10 mouse cellular contexts compared by ENCODE assay signal in the genomic region with DNA sequence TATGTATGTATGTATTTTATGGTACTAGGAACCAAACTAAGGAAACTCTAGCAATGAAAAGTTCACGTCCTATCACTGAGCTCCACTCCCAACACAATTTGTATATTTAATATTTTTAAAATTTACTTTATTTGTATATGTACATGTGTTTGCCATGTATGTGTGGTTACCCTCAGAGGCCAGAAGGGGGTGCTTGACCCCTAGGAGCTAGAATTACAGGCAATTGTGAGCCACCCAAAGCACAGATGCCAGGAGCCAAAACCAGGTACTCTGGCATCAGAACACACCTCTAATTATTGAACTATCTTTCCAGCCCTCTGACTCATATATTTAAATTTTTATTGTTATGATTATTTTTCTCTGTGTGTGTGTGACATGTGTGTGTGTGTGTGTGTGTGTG.
DNase-seq lines count a peak whose midpoint lies in the region; ATAC-seq and TF ChIP-seq lines count a peak whose summit lies in the region.
"Had no signal": no experiment of that assay in that cellular context is flagged by ENCODE, and none has a peak within 500 bp of the region (broad histone marks: within the 10 kb centered on the region; RNA-seq: fewer than 3 reads in every experiment).

No protein-coding gene starts in this region.

- no peaks in the 10 kb centered on the region for H3K36me3 ChIP-seq in liver, adult 2 months (ENCODE audit: control insufficient read depth, insufficient read depth, low read length)
- no peaks in the 10 kb centered on the region for H3K36me3 ChIP-seq in liver, embryonic 11.5 days (ENCODE audit: control insufficient read depth, insufficient read depth, low read length)
- no peaks in the 10 kb centered on the region for H3K36me3 ChIP-seq in liver, embryonic 14.5 days (replicated peaks; ENCODE audit: control insufficient read depth, insufficient read depth, low read depth)
- H3K36me3 ChIP-seq: heart, embryonic 15.5 days; neural tube, embryonic 15.5 days had no signal

- no peak for DNase-seq in gastrocnemius, adult 2 months
- DNase-seq in gastrocnemius, postnatal 14 days, result no peak
- no peak for DNase-seq in liver, adult 2 months (ENCODE audit: extremely low read depth, low read depth, low spot score)
- no peak for DNase-seq in liver, embryonic 11.5 days (ENCODE audit: low spot score)
- DNase-seq in MEL-GATA-1-ER (ENCODE audit: extremely low read depth, low read depth), result peak; percentile 33
- no peak for DNase-seq in liver, embryonic 14.5 days (ENCODE audit: low read depth in 3 of 3, low spot score in 3 of 3)
- no peak for DNase-seq in spleen, adult 18-20 months
- DNase-seq in spleen, postnatal 4 days (ENCODE audit: low spot score in 2 of 2), result no peak

- H3K4me2 ChIP-seq in liver, embryonic 11.5 days, result no peak overlapping the region
- H3K4me2 ChIP-seq in liver, embryonic 14.5 days (ENCODE audit: low read depth), result no peak overlapping the region
- H3K4me2 ChIP-seq: heart, embryonic 15.5 days; neural tube, embryonic 15.5 days had no signal

- intact Hi-C loops in gastrocnemius, adult 2 months (cut with DNase I), result no loop called here
- intact Hi-C loops in gastrocnemius, postnatal 14 days (cut with DNase I; ENCODE audit: low total_unique reads), result no loop called here

- no peak for TF ChIP-seq POLR2A in liver, adult 2 months (IDR thresholded peaks at IDR 0.05; ENCODE audit: extremely low read depth, insufficient read depth, low read length)

- WGBS in liver, adult 2 months, result 76% methylated on average over 1 of the region's 1 CpGs
- WGBS in liver, embryonic 11.5 days, result 65% methylated on average over 1 of the region's 1 CpGs
- WGBS in liver, embryonic 14.5 days (ENCODE audit: insufficient replicate concordance), result 65% methylated on average over 1 of the region's 1 CpGs

- ATAC-seq in liver, embryonic 11.5 days (replicated peaks; ENCODE audit: low FRiP score), result no peak
- ATAC-seq in liver, embryonic 14.5 days (ENCODE audit: insufficient read depth), result no peak

- no peak for TF ChIP-seq EP300 in liver, embryonic 14.5 days (IDR thresholded peaks at IDR 0.05; ENCODE audit: low read depth)

- H3K4me3 ChIP-seq in gastrocnemius, adult 2 months, result no peak overlapping the region
- H3K4me3 ChIP-seq in liver, adult 2 months (ENCODE audit: insufficient read depth, low read depth, low read length), result no peak overlapping the region
- no peak overlapping the region for H3K4me3 ChIP-seq in liver, embryonic 11.5 days (ENCODE audit: low read depth, low read length)
- H3K4me3 ChIP-seq in liver, embryonic 14.5 days (ENCODE audit: insufficient read depth in 1 of 2, low read depth in 2 of 2, low read length in 2 of 2), result no peak overlapping the region
- H3K4me3 ChIP-seq: heart, embryonic 15.5 days; neural tube, embryonic 15.5 days had no signal

- no peaks in the 10 kb centered on the region for H3K27me3 ChIP-seq in liver, adult 2 months (ENCODE audit: control insufficient read depth, insufficient read depth, low read length)
- H3K27me3 ChIP-seq in liver, embryonic 11.5 days (replicated peaks; ENCODE audit: control insufficient read depth, insufficient read depth, low read length), result no peaks in the 10 kb centered on the region
- no peaks in the 10 kb centered on the region for H3K27me3 ChIP-seq in liver, embryonic 14.5 days (ENCODE audit: control insufficient read depth, insufficient read depth, low read length)
- H3K27me3 ChIP-seq: heart, embryonic 15.5 days had no signal

- H3K9me3 ChIP-seq in liver, embryonic 11.5 days (ENCODE audit: control insufficient read depth, low read length), result no peaks in the 10 kb centered on the region
- H3K9me3 ChIP-seq in liver, embryonic 14.5 days (ENCODE audit: control insufficient read depth, low read length), result no peaks in the 10 kb centered on the region
- H3K9me3 ChIP-seq: heart, embryonic 15.5 days; neural tube, embryonic 15.5 days had no signal

- no peak overlapping the region for H3K9ac ChIP-seq in liver, adult 2 months (ENCODE audit: low read depth, low read length)
- H3K9ac ChIP-seq in liver, embryonic 11.5 days (ENCODE audit: low read depth, low read length), result no peak overlapping the region
- H3K9ac ChIP-seq in liver, embryonic 14.5 days (replicated peaks), result no peak overlapping the region
- H3K9ac ChIP-seq: heart, embryonic 15.5 days; neural tube, embryonic 15.5 days had no signal

- TF ChIP-seq CTCF in gastrocnemius, adult 2 months (IDR thresholded peaks at IDR 0.05), result peak; percentile 34
- TF ChIP-seq CTCF in liver, adult 2 months (IDR thresholded peaks at IDR 0.05; ENCODE audit: low read depth, low read length), result peak; percentile 33; the same call in 1 of the 2 replicates
- TF ChIP-seq CTCF in liver, embryonic 14.5 days (IDR thresholded peaks at IDR 0.05; ENCODE audit: low read depth), result peak; percentile 44

- no peaks in the 10 kb centered on the region for H3K79me2 ChIP-seq in liver, adult 2 months (ENCODE audit: control insufficient read depth, insufficient read depth, low read length)

- H3K4me1 ChIP-seq in liver, adult 2 months (ENCODE audit: control insufficient read depth, insufficient read depth, low read length), result no peaks in the 10 kb centered on the region
- peaks cover 3% of the 10 kb centered on the region for H3K4me1 ChIP-seq in liver, embryonic 11.5 days (replicated peaks; ENCODE audit: control insufficient read depth, insufficient read depth, low read length)
- H3K4me1 ChIP-seq in liver, embryonic 14.5 days (replicated peaks; ENCODE audit: control insufficient read depth in 2 of 2, insufficient read depth in 2 of 2, low read length in 1 of 2), result peaks cover 7 to 17% of the 10 kb centered on the region in 2 experiments
- H3K4me1 ChIP-seq: heart, embryonic 15.5 days; neural tube, embryonic 15.5 days had no signal

- no peak overlapping the region for H3K27ac ChIP-seq in gastrocnemius, adult 2 months
- no peak overlapping the region for H3K27ac ChIP-seq in liver, adult 2 months (replicated peaks; ENCODE audit: insufficient read depth, low read depth, low read length)
- no peak overlapping the region for H3K27ac ChIP-seq in liver, embryonic 11.5 days (ENCODE audit: low read depth, low read length)
- H3K27ac ChIP-seq in liver, embryonic 14.5 days, result no peak overlapping the region
- H3K27ac ChIP-seq: heart, embryonic 15.5 days; neural tube, embryonic 15.5 days had no signal
